Mouse (Mus musculus) liver, adult 2 months (tissue): ENCODE data around the gene Zbtb7b.

Source experiments
- CTCF ChIP-seq: fragments of 200-500 bp; IDR thresholded peaks from 2 replicates; pipeline ENCODE4 v1.5.1; 2011; ENCODE audit warnings: low read depth, low read length, control low read depth
- POLR2A ChIP-seq: fragments of 200-500 bp; IDR thresholded peaks from 2 replicates; pipeline ENCODE4 v1.6.1; 2011; ENCODE audit warnings: low read length, control low read depth; ENCODE audit not compliant: insufficient read depth; ENCODE audit errors: extremely low read depth

GRCm38 (mm10) chr3:89337721-89338578 lies 56.6 kb downstream of the Zbtb7b start, which contains the start of gene Efna4:
- TF ChIP-seq POLR2A (no peak), CTCF (no peak)
